Mouse (Mus musculus): ENCODE measurements around the gene Tfap4. TPM values are rescaled to one million over a fixed set of nuclear protein-coding genes. Genes with fewer than 3 reads are reported as not detected.
A peak's percentile ranks its signal among the peaks of the same experiment; 100 is the strongest.

Gene Tfap4
- polyA plus RNA-seq, 1 experiment: 8.0 TPM

- Histone ChIP-seq H3K27ac (ENCODE audit: insufficient read depth, low read depth, low read length) (no peak overlapping the region), H3K4me1 (ENCODE audit: control insufficient read depth, insufficient read depth, low read length) (peaks cover 10% of the 10 kb centered on the region), H3K4me3 (ENCODE audit: insufficient read depth, low read length) (no peak overlapping the region)
- TF ChIP-seq POLR2A (IDR thresholded peaks at IDR 0.05; ENCODE audit: borderline replicate concordance, low read depth, low read length): no peak
- TF ChIP-seq CTCF (IDR thresholded peaks at IDR 0.05; ENCODE audit: low read depth, low read length): no peak
Observed at GRCm38 (mm10) chr16:4578630-4579029, 19.0 kb upstream of the Tfap4 start.

- TF ChIP-seq POLR2A (IDR thresholded peaks at IDR 0.05; ENCODE audit: borderline replicate concordance, low read depth, low read length): no peak
- no peak for TF ChIP-seq CTCF (IDR thresholded peaks at IDR 0.05; ENCODE audit: low read depth, low read length)
- peaks cover 8% of the 10 kb centered on the region for H3K4me1 ChIP-seq (ENCODE audit: control insufficient read depth, insufficient read depth, low read length)
- H3K4me3 ChIP-seq (ENCODE audit: insufficient read depth, low read length): no peak overlapping the region
- H3K27ac ChIP-seq (ENCODE audit: insufficient read depth, low read depth, low read length): no peak overlapping the region
Observed at GRCm38 (mm10) chr16:4576873-4577272, 17.2 kb upstream of the Tfap4 start.

GRCm38 (mm10) chr16:4576038-4576437, 16.4 kb upstream of the Tfap4 start:
- TF ChIP-seq POLR2A (IDR thresholded peaks at IDR 0.05; ENCODE audit: borderline replicate concordance, low read depth, low read length) (no peak), CTCF (IDR thresholded peaks at IDR 0.05; ENCODE audit: low read depth, low read length) (no peak)
- no peak overlapping the region for H3K4me3 ChIP-seq (ENCODE audit: insufficient read depth, low read length)
- no peak overlapping the region for H3K27ac ChIP-seq (ENCODE audit: insufficient read depth, low read depth, low read length)
- H3K4me1 ChIP-seq (ENCODE audit: control insufficient read depth, insufficient read depth, low read length): peaks cover 8% of the 10 kb centered on the region

- Histone ChIP-seq H3K4me3 (ENCODE audit: insufficient read depth, low read length) (no peak overlapping the region), H3K4me1 (ENCODE audit: control insufficient read depth, insufficient read depth, low read length) (no peaks in the 10 kb centered on the region; the same call in 1 of the 2 replicates), H3K27ac (ENCODE audit: insufficient read depth, low read depth, low read length) (no peak overlapping the region)
- TF ChIP-seq CTCF (IDR thresholded peaks at IDR 0.05; ENCODE audit: low read depth, low read length) (no peak), POLR2A (IDR thresholded peaks at IDR 0.05; ENCODE audit: borderline replicate concordance, low read depth, low read length) (no peak)
Observed at GRCm38 (mm10) chr16:4570737-4571136, 11.1 kb upstream of the Tfap4 start.

GRCm38 (mm10) chr16:4567912-4568311, 8.3 kb upstream of the Tfap4 start:
- TF ChIP-seq CTCF (IDR thresholded peaks at IDR 0.05; ENCODE audit: low read depth, low read length): peak; percentile 84
- no peak for TF ChIP-seq POLR2A (IDR thresholded peaks at IDR 0.05; ENCODE audit: borderline replicate concordance, low read depth, low read length)
- Histone ChIP-seq H3K4me1 (ENCODE audit: control insufficient read depth, insufficient read depth, low read length) (no peaks in the 10 kb centered on the region; the same call in 1 of the 2 replicates), H3K27ac (ENCODE audit: insufficient read depth, low read depth, low read length) (no peak overlapping the region), H3K4me3 (ENCODE audit: insufficient read depth, low read length) (no peak overlapping the region)

- 0 out of 2 replicates have a peak, but pooled peaks have one; percentile 56 for TF ChIP-seq POLR2A (IDR thresholded peaks at IDR 0.05; ENCODE audit: borderline replicate concordance, low read depth, low read length)
- peak; percentile 87 for TF ChIP-seq CTCF (IDR thresholded peaks at IDR 0.05; ENCODE audit: low read depth, low read length)
- H3K4me3 ChIP-seq (ENCODE audit: insufficient read depth, low read length): peak overlapping the region; percentile 85
- peak overlapping the region; percentile 87 for H3K27ac ChIP-seq (ENCODE audit: insufficient read depth, low read depth, low read length)
- peaks cover 12% of the 10 kb centered on the region for H3K4me1 ChIP-seq (ENCODE audit: control insufficient read depth, insufficient read depth, low read length)
Observed at GRCm38 (mm10) chr16:4560145-4560952, 695 bp upstream of the Tfap4 start.

GRCm38 (mm10) chr16:4558980-4559631, 548 bp downstream of the Tfap4 start:
- Histone ChIP-seq H3K4me3 (ENCODE audit: insufficient read depth, low read length) (peak overlapping the region; percentile 85), H3K4me1 (ENCODE audit: control insufficient read depth, insufficient read depth, low read length) (peaks cover 13% of the 10 kb centered on the region), H3K27ac (ENCODE audit: insufficient read depth, low read depth, low read length) (peak overlapping the region; percentile 85)
- TF ChIP-seq CTCF (IDR thresholded peaks at IDR 0.05; ENCODE audit: low read depth, low read length) (no peak), POLR2A (IDR thresholded peaks at IDR 0.05; ENCODE audit: borderline replicate concordance, low read depth, low read length) (no peak; the same call in 1 of the 2 replicates)

GRCm38 (mm10) chr16:4558384-4558979, 1.2 kb downstream of the Tfap4 start:
- Histone ChIP-seq H3K4me1 (ENCODE audit: control insufficient read depth, insufficient read depth, low read length) (peaks cover 13% of the 10 kb centered on the region), H3K27ac (ENCODE audit: insufficient read depth, low read depth, low read length) (peak overlapping the region; percentile 85)
- TF ChIP-seq CTCF (IDR thresholded peaks at IDR 0.05; ENCODE audit: low read depth, low read length) (no peak), POLR2A (IDR thresholded peaks at IDR 0.05; ENCODE audit: borderline replicate concordance, low read depth, low read length) (peak; percentile 21)

GRCm38 (mm10) chr16:4557949-4558348, 1.7 kb downstream of the Tfap4 start:
- TF ChIP-seq CTCF (IDR thresholded peaks at IDR 0.05; ENCODE audit: low read depth, low read length) (no peak), POLR2A (IDR thresholded peaks at IDR 0.05; ENCODE audit: borderline replicate concordance, low read depth, low read length) (no peak)
- Histone ChIP-seq H3K27ac (ENCODE audit: insufficient read depth, low read depth, low read length) (peak overlapping the region; percentile 85), H3K4me3 (ENCODE audit: insufficient read depth, low read length) (peak overlapping the region; percentile 85), H3K4me1 (ENCODE audit: control insufficient read depth, insufficient read depth, low read length) (peaks cover 13% of the 10 kb centered on the region)

More at GRCm38 (mm10) chr16:4558384-4558979, 1.2 kb downstream of the Tfap4 start:
- H3K4me3 ChIP-seq (ENCODE audit: insufficient read depth, low read length): peak overlapping the region; percentile 85
